Mouse (Mus musculus): ENCODE measurements around the gene Nyap2. TPM values are rescaled to one million over a fixed set of nuclear protein-coding genes. Genes with fewer than 3 reads are reported as not detected.
"Not testable (repeated sequence)": the region's sequence is repeated elsewhere in the genome, so short reads cannot be mapped to it uniquely, and the experiment has no call there.

Gene Nyap2
- polyA plus RNA-seq, 1 experiment from 2014 or later = 25.5 TPM

- H3K4me1 ChIP-seq (replicated peaks; ENCODE audit: control insufficient read depth, insufficient read depth, low read length); H3K9me3 ChIP-seq (ENCODE audit: control insufficient read depth, low read length); DNase-seq (ENCODE audit: low spot score); H3K4me3 ChIP-seq (replicated peaks; ENCODE audit: low read length); H3K9ac ChIP-seq; H3K27me3 ChIP-seq (ENCODE audit: control insufficient read depth, insufficient read depth, low read length); ATAC-seq (ENCODE audit: low FRiP score); H3K36me3 ChIP-seq (replicated peaks; ENCODE audit: control insufficient read depth, insufficient read depth); H3K27ac ChIP-seq; H3K4me2 ChIP-seq (replicated peaks): not testable (repeated sequence)
- WGBS = 46% methylated on average over 5 of the region's 5 CpGs
Observed at GRCm38 (mm10) chr1:81232407-81232789, 155.6 kb downstream of the Nyap2 start.

- Histone ChIP-seq H3K36me3 (replicated peaks; ENCODE audit: control insufficient read depth, insufficient read depth) (no peaks in the 10 kb centered on the region), H3K9ac (no peak overlapping the region), H3K4me2 (replicated peaks) (no peak overlapping the region), H3K4me1 (replicated peaks; ENCODE audit: control insufficient read depth, insufficient read depth, low read length) (no peaks in the 10 kb centered on the region; the same call in 1 of the 2 replicates), H3K27me3 (ENCODE audit: control insufficient read depth, insufficient read depth, low read length) (no peaks in the 10 kb centered on the region), H3K9me3 (ENCODE audit: control insufficient read depth, low read length) (no peaks in the 10 kb centered on the region), H3K4me3 (replicated peaks; ENCODE audit: low read length) (no peak overlapping the region), H3K27ac (0 out of 2 replicates have a peak overlapping the region, but pooled peaks have one; percentile 9)
- WGBS = 63% methylated on average over 3 of the region's 3 CpGs
- DNase-seq (ENCODE audit: low spot score) (no peak), ATAC-seq (ENCODE audit: low FRiP score) (0 out of 2 replicates have a peak, but pooled peaks have one; percentile 43)
Observed at GRCm38 (mm10) chr1:81248447-81249205, 171.9 kb downstream of the Nyap2 start.

GRCm38 (mm10) chr1:81250068-81250467, 173.3 kb downstream of the Nyap2 start:
- Histone ChIP-seq H3K9me3 (ENCODE audit: control insufficient read depth, low read length) (no peaks in the 10 kb centered on the region), H3K27ac (no peak overlapping the region), H3K4me3 (replicated peaks; ENCODE audit: low read length) (no peak overlapping the region), H3K36me3 (replicated peaks; ENCODE audit: control insufficient read depth, insufficient read depth) (no peaks in the 10 kb centered on the region), H3K9ac (no peak overlapping the region), H3K27me3 (ENCODE audit: control insufficient read depth, insufficient read depth, low read length) (no peaks in the 10 kb centered on the region), H3K4me1 (replicated peaks; ENCODE audit: control insufficient read depth, insufficient read depth, low read length) (no peaks in the 10 kb centered on the region; the same call in 1 of the 2 replicates), H3K4me2 (replicated peaks) (no peak overlapping the region)
- 91% methylated on average over 11 of the region's 11 CpGs for WGBS
- ATAC-seq (ENCODE audit: low FRiP score) (no peak), DNase-seq (ENCODE audit: low spot score) (no peak)

- Histone ChIP-seq H3K9me3 (ENCODE audit: control insufficient read depth, low read length) (no peaks in the 10 kb centered on the region), H3K36me3 (replicated peaks; ENCODE audit: control insufficient read depth, insufficient read depth) (peaks cover 11% of the 10 kb centered on the region; the same call in 1 of the 2 replicates), H3K4me2 (replicated peaks) (no peak overlapping the region), H3K27me3 (ENCODE audit: control insufficient read depth, insufficient read depth, low read length) (no peaks in the 10 kb centered on the region), H3K27ac (no peak overlapping the region), H3K4me3 (replicated peaks; ENCODE audit: low read length) (no peak overlapping the region), H3K9ac (no peak overlapping the region), H3K4me1 (replicated peaks; ENCODE audit: control insufficient read depth, insufficient read depth, low read length) (no peaks in the 10 kb centered on the region)
- ATAC-seq (ENCODE audit: low FRiP score) (no peak), DNase-seq (ENCODE audit: low spot score) (no peak)
- 34% methylated on average over 3 of the region's 3 CpGs for WGBS
Observed at GRCm38 (mm10) chr1:81266441-81266840, 189.7 kb downstream of the Nyap2 start.

- WGBS = 49% methylated on average over 9 of the region's 9 CpGs
- H3K36me3 ChIP-seq (replicated peaks; ENCODE audit: control insufficient read depth, insufficient read depth) = no peaks in the 10 kb centered on the region
- DNase-seq (ENCODE audit: low spot score) (no peak), ATAC-seq (ENCODE audit: low FRiP score) (peak; percentile 34; the same call in 1 of the 2 replicates)
- H3K4me1 ChIP-seq (replicated peaks; ENCODE audit: control insufficient read depth, insufficient read depth, low read length) = no peaks in the 10 kb centered on the region
- no peak overlapping the region for H3K4me3 ChIP-seq (replicated peaks; ENCODE audit: low read length)
- H3K4me2 ChIP-seq (replicated peaks) = no peak overlapping the region
- H3K27ac ChIP-seq = no peak overlapping the region
- H3K9me3 ChIP-seq (ENCODE audit: control insufficient read depth, low read length) = 0 out of 2 replicates have a peak, but pooled peaks cover 6% of the 10 kb centered on the region
- H3K27me3 ChIP-seq (ENCODE audit: control insufficient read depth, insufficient read depth, low read length) = no peaks in the 10 kb centered on the region
- no peak overlapping the region for H3K9ac ChIP-seq
Observed at GRCm38 (mm10) chr1:81280978-81281377, 204.2 kb downstream of the Nyap2 start.

- no peaks in the 10 kb centered on the region for H3K36me3 ChIP-seq (replicated peaks; ENCODE audit: control insufficient read depth, insufficient read depth)
- no peak for DNase-seq (ENCODE audit: low spot score)
- H3K4me3 ChIP-seq (replicated peaks; ENCODE audit: low read length) = no peak overlapping the region
- no peaks in the 10 kb centered on the region for H3K27me3 ChIP-seq (ENCODE audit: control insufficient read depth, insufficient read depth, low read length)
- H3K4me1 ChIP-seq (replicated peaks; ENCODE audit: control insufficient read depth, insufficient read depth, low read length) = no peaks in the 10 kb centered on the region
- no peak overlapping the region for H3K9ac ChIP-seq
- ATAC-seq (ENCODE audit: low FRiP score) = no peak
- H3K27ac ChIP-seq = no peak overlapping the region
- WGBS = 69% methylated on average over 3 of the region's 3 CpGs
- H3K4me2 ChIP-seq (replicated peaks) = no peak overlapping the region
- H3K9me3 ChIP-seq (ENCODE audit: control insufficient read depth, low read length) = 0 out of 2 replicates have a peak, but pooled peaks cover 6% of the 10 kb centered on the region
Observed at GRCm38 (mm10) chr1:81285633-81286032, 208.9 kb downstream of the Nyap2 start.

- peak; percentile 83 for DNase-seq (ENCODE audit: low spot score)
- Histone ChIP-seq H3K4me2 (replicated peaks) (no peak overlapping the region), H3K9ac (no peak overlapping the region), H3K9me3 (ENCODE audit: control insufficient read depth, low read length) (0 out of 2 replicates have a peak, but pooled peaks cover 6% of the 10 kb centered on the region), H3K27me3 (ENCODE audit: control insufficient read depth, insufficient read depth, low read length) (no peaks in the 10 kb centered on the region), H3K4me3 (replicated peaks; ENCODE audit: low read length) (no peak overlapping the region), H3K4me1 (replicated peaks; ENCODE audit: control insufficient read depth, insufficient read depth, low read length) (no peaks in the 10 kb centered on the region), H3K36me3 (replicated peaks; ENCODE audit: control insufficient read depth, insufficient read depth) (no peaks in the 10 kb centered on the region), H3K27ac (peak overlapping the region; percentile 40; the same call in 1 of the 2 replicates)
- ATAC-seq (ENCODE audit: low FRiP score) = peak; percentile 86
Observed at GRCm38 (mm10) chr1:81287088-81287487, 210.3 kb downstream of the Nyap2 start.

GRCm38 (mm10) chr1:81300735-81301134, 224.0 kb downstream of the Nyap2 start:
- Histone ChIP-seq H3K4me1 (replicated peaks; ENCODE audit: control insufficient read depth, insufficient read depth, low read length) (no peaks in the 10 kb centered on the region), H3K4me3 (replicated peaks; ENCODE audit: low read length) (no peak overlapping the region), H3K9me3 (ENCODE audit: control insufficient read depth, low read length) (no peaks in the 10 kb centered on the region), H3K36me3 (replicated peaks; ENCODE audit: control insufficient read depth, insufficient read depth) (no peaks in the 10 kb centered on the region), H3K27me3 (ENCODE audit: control insufficient read depth, insufficient read depth, low read length) (no peaks in the 10 kb centered on the region), H3K9ac (no peak overlapping the region), H3K4me2 (replicated peaks) (no peak overlapping the region), H3K27ac (no peak overlapping the region)
- peak; percentile 46; the same call in 1 of the 2 replicates for ATAC-seq (ENCODE audit: low FRiP score)
- peak; percentile 60 for DNase-seq (ENCODE audit: low spot score)
- 51% methylated on average over 4 of the region's 4 CpGs for WGBS

- 9% methylated on average over 2 of the region's 2 CpGs for WGBS
- DNase-seq (ENCODE audit: low spot score) = peak; percentile 88
- no peak overlapping the region for H3K4me2 ChIP-seq (replicated peaks)
- no peaks in the 10 kb centered on the region for H3K9me3 ChIP-seq (ENCODE audit: control insufficient read depth, low read length)
- H3K36me3 ChIP-seq (replicated peaks; ENCODE audit: control insufficient read depth, insufficient read depth) = no peaks in the 10 kb centered on the region
- H3K27me3 ChIP-seq (ENCODE audit: control insufficient read depth, insufficient read depth, low read length) = no peaks in the 10 kb centered on the region
- H3K9ac ChIP-seq = no peak overlapping the region
- H3K4me3 ChIP-seq (replicated peaks; ENCODE audit: low read length) = no peak overlapping the region
- no peaks in the 10 kb centered on the region for H3K4me1 ChIP-seq (replicated peaks; ENCODE audit: control insufficient read depth, insufficient read depth, low read length)
- peak; percentile 70; the same call in 1 of the 2 replicates for ATAC-seq (ENCODE audit: low FRiP score)
- H3K27ac ChIP-seq = no peak overlapping the region
Observed at GRCm38 (mm10) chr1:81301661-81302060, 224.9 kb downstream of the Nyap2 start.

All from hindbrain, embryonic 14.5 days (tissue).